Mouse (Mus musculus): Measurements from ENCODE around the gene Kif2c. TPM values are rescaled to one million over a fixed set of nuclear protein-coding genes. Genes with fewer than 3 reads are reported as not detected.

The Kif2c gene
- polyA plus RNA-seq, 1 experiment from 2014 or later = 57.3 TPM

GRCm38 (mm10) chr4:117131198-117131597 lies 51.2 kb downstream of the Kif2c start:
- DNase-seq (ENCODE audit: low spot score) = no peak

GRCm38 (mm10) chr4:117130790-117131189 lies 51.6 kb downstream of the Kif2c start:
- WGBS = 81% methylated on average over 6 of the region's 6 CpGs
- peaks cover 21% of the 10 kb centered on the region for H3K4me1 ChIP-seq (replicated peaks; ENCODE audit: control insufficient read depth, insufficient read depth, low read length)
- H3K4me2 ChIP-seq = no peak overlapping the region
- H3K27ac ChIP-seq (ENCODE audit: low read depth, low read length) = no peak overlapping the region
- H3K27me3 ChIP-seq (replicated peaks; ENCODE audit: control insufficient read depth, insufficient read depth, low read length) = peaks cover 21% of the 10 kb centered on the region
- ATAC-seq (replicated peaks; ENCODE audit: low FRiP score) (no peak), DNase-seq (ENCODE audit: low spot score) (no peak)
- no peak overlapping the region for H3K9ac ChIP-seq (ENCODE audit: low read depth, low read length)
- peaks cover 7% of the 10 kb centered on the region; the same call in 1 of the 2 replicates for H3K36me3 ChIP-seq (ENCODE audit: control insufficient read depth, insufficient read depth, low read length)
- no peaks in the 10 kb centered on the region for H3K9me3 ChIP-seq (ENCODE audit: control insufficient read depth, low read length)
- H3K4me3 ChIP-seq (ENCODE audit: low read depth, low read length) = no peak overlapping the region

More at GRCm38 (mm10) chr4:117131198-117131597, 51.2 kb downstream of the Kif2c start:
- H3K4me2 ChIP-seq = no peak overlapping the region
- ATAC-seq (replicated peaks; ENCODE audit: low FRiP score) = no peak
- H3K27ac ChIP-seq (ENCODE audit: low read depth, low read length) = no peak overlapping the region
- 78% methylated on average over 6 of the region's 6 CpGs for WGBS
- H3K9ac ChIP-seq (ENCODE audit: low read depth, low read length) = no peak overlapping the region
- peaks cover 21% of the 10 kb centered on the region for H3K27me3 ChIP-seq (replicated peaks; ENCODE audit: control insufficient read depth, insufficient read depth, low read length)
- no peak overlapping the region for H3K4me3 ChIP-seq (ENCODE audit: low read depth, low read length)
- H3K9me3 ChIP-seq (ENCODE audit: control insufficient read depth, low read length) = no peaks in the 10 kb centered on the region
- H3K4me1 ChIP-seq (replicated peaks; ENCODE audit: control insufficient read depth, insufficient read depth, low read length) = peaks cover 22% of the 10 kb centered on the region
- peaks cover 7% of the 10 kb centered on the region; the same call in 1 of the 2 replicates for H3K36me3 ChIP-seq (ENCODE audit: control insufficient read depth, insufficient read depth, low read length)

- ATAC-seq (replicated peaks; ENCODE audit: low FRiP score) (no peak), DNase-seq (ENCODE audit: low spot score) (no peak)
- no peaks in the 10 kb centered on the region for H3K9me3 ChIP-seq (ENCODE audit: control insufficient read depth, low read length)
- peaks cover 16% of the 10 kb centered on the region for H3K27me3 ChIP-seq (replicated peaks; ENCODE audit: control insufficient read depth, insufficient read depth, low read length)
- H3K9ac ChIP-seq (ENCODE audit: low read depth, low read length) = no peak overlapping the region; the same call in 1 of the 2 replicates
- H3K4me2 ChIP-seq = no peak overlapping the region
- no peak overlapping the region for H3K27ac ChIP-seq (ENCODE audit: low read depth, low read length)
- peaks cover 7% of the 10 kb centered on the region; the same call in 1 of the 2 replicates for H3K36me3 ChIP-seq (ENCODE audit: control insufficient read depth, insufficient read depth, low read length)
- H3K4me3 ChIP-seq (ENCODE audit: low read depth, low read length) = no peak overlapping the region
- peaks cover 30% of the 10 kb centered on the region for H3K4me1 ChIP-seq (replicated peaks; ENCODE audit: control insufficient read depth, insufficient read depth, low read length)
- 88% methylated on average over 33 of the region's 33 CpGs for WGBS
Observed at GRCm38 (mm10) chr4:117127991-117128686, 54.3 kb downstream of the Kif2c start.

GRCm38 (mm10) chr4:117126675-117127290 lies 55.7 kb downstream of the Kif2c start, which contains the start of gene Tctex1d4:
Gene Tctex1d4, plus strand, starts transcription at chr4:117126794.
- peaks cover 26% of the 10 kb centered on the region for H3K4me1 ChIP-seq (replicated peaks; ENCODE audit: control insufficient read depth, insufficient read depth, low read length)
- H3K4me3 ChIP-seq (ENCODE audit: low read depth, low read length) = no peak within 1 kb of the TSS
- H3K27ac ChIP-seq (ENCODE audit: low read depth, low read length) = peak within 1 kb of the TSS; percentile 47
- H3K27me3 ChIP-seq (replicated peaks; ENCODE audit: control insufficient read depth, insufficient read depth, low read length) = 0 out of 2 replicates have a peak, but pooled peaks cover 4% of the 10 kb centered on the region
- H3K4me2 ChIP-seq = peak within 1 kb of the TSS; percentile 38
- ATAC-seq (replicated peaks; ENCODE audit: low FRiP score) (no peak), DNase-seq (ENCODE audit: low spot score) (no peak)
- 75% methylated on average over 9 of the region's 9 CpGs for WGBS
- no peaks in the 10 kb centered on the region for H3K9me3 ChIP-seq (ENCODE audit: control insufficient read depth, low read length)
- peak within 1 kb of the TSS; percentile 50; the same call in 1 of the 2 replicates for H3K9ac ChIP-seq (ENCODE audit: low read depth, low read length)
- H3K36me3 ChIP-seq (ENCODE audit: control insufficient read depth, insufficient read depth, low read length) = peaks cover 7% of the 10 kb centered on the region; the same call in 1 of the 2 replicates

GRCm38 (mm10) chr4:117125910-117126674 lies 56.3 kb downstream of the Kif2c start:
- ATAC-seq (replicated peaks; ENCODE audit: low FRiP score) (peak; percentile 51), DNase-seq (ENCODE audit: low spot score) (peak; percentile 47)
- Histone ChIP-seq H3K9me3 (ENCODE audit: control insufficient read depth, low read length) (no peaks in the 10 kb centered on the region), H3K4me2 (peak overlapping the region; percentile 38), H3K36me3 (ENCODE audit: control insufficient read depth, insufficient read depth, low read length) (peaks cover 7% of the 10 kb centered on the region; the same call in 1 of the 2 replicates), H3K27me3 (replicated peaks; ENCODE audit: control insufficient read depth, insufficient read depth, low read length) (no peaks in the 10 kb centered on the region), H3K4me1 (replicated peaks; ENCODE audit: control insufficient read depth, insufficient read depth, low read length) (peaks cover 31% of the 10 kb centered on the region), H3K27ac (ENCODE audit: low read depth, low read length) (peak overlapping the region; percentile 47), H3K4me3 (ENCODE audit: low read depth, low read length) (no peak overlapping the region), H3K9ac (ENCODE audit: low read depth, low read length) (peak overlapping the region; percentile 50; the same call in 1 of the 2 replicates)
- 38% methylated on average over 15 of the region's 15 CpGs for WGBS

GRCm38 (mm10) chr4:117125348-117125909 lies 57.0 kb downstream of the Kif2c start, which contains the start of gene Btbd19:
Gene Btbd19, minus strand, starts transcription at chr4:117125725.
- DNase-seq (ENCODE audit: low spot score) = no peak
- WGBS = 37% methylated on average over 8 of the region's 8 CpGs
- peaks cover 7% of the 10 kb centered on the region; the same call in 1 of the 2 replicates for H3K36me3 ChIP-seq (ENCODE audit: control insufficient read depth, insufficient read depth, low read length)
- no peak within 1 kb of the TSS for H3K4me3 ChIP-seq (ENCODE audit: low read depth, low read length)
- no peaks in the 10 kb centered on the region for H3K9me3 ChIP-seq (ENCODE audit: control insufficient read depth, low read length)
- H3K27ac ChIP-seq (ENCODE audit: low read depth, low read length) = peak within 1 kb of the TSS; percentile 47
- H3K4me2 ChIP-seq = peak within 1 kb of the TSS; percentile 38
- peak; percentile 9; the same call in 1 of the 2 replicates for ATAC-seq (replicated peaks; ENCODE audit: low FRiP score)
- H3K9ac ChIP-seq (ENCODE audit: low read depth, low read length) = peak within 1 kb of the TSS; percentile 50
- peaks cover 31% of the 10 kb centered on the region for H3K4me1 ChIP-seq (replicated peaks; ENCODE audit: control insufficient read depth, insufficient read depth, low read length)
- H3K27me3 ChIP-seq (replicated peaks; ENCODE audit: control insufficient read depth, insufficient read depth, low read length) = no peaks in the 10 kb centered on the region

- WGBS = 28% methylated on average over 14 of the region's 14 CpGs
- DNase-seq (ENCODE audit: low spot score) = peak; percentile 54
- H3K9ac ChIP-seq (ENCODE audit: low read depth, low read length) = peak overlapping the region; percentile 50
- H3K27ac ChIP-seq (ENCODE audit: low read depth, low read length) = peak overlapping the region; percentile 47
- ATAC-seq (replicated peaks; ENCODE audit: low FRiP score) = no peak
- peak overlapping the region; percentile 38 for H3K4me2 ChIP-seq
- H3K9me3 ChIP-seq (ENCODE audit: control insufficient read depth, low read length) = no peaks in the 10 kb centered on the region
- no peaks in the 10 kb centered on the region for H3K27me3 ChIP-seq (replicated peaks; ENCODE audit: control insufficient read depth, insufficient read depth, low read length)
- no peak overlapping the region for H3K4me3 ChIP-seq (ENCODE audit: low read depth, low read length)
- H3K36me3 ChIP-seq (ENCODE audit: control insufficient read depth, insufficient read depth, low read length) = peaks cover 3% of the 10 kb centered on the region; the same call in 1 of the 2 replicates
- H3K4me1 ChIP-seq (replicated peaks; ENCODE audit: control insufficient read depth, insufficient read depth, low read length) = peaks cover 32% of the 10 kb centered on the region
Observed at GRCm38 (mm10) chr4:117124518-117125347, 57.7 kb downstream of the Kif2c start.
